Mouse (Mus musculus): ENCODE results near the gene Tcp11. TPM values are rescaled to one million over a fixed set of nuclear protein-coding genes. Genes with fewer than 3 reads are reported as not detected.
A peak's percentile ranks its signal among the peaks of the same experiment; 100 is the strongest.

The Tcp11 gene
- polyA plus RNA-seq, 1 experiment from 2014 or later = 1.3 TPM

DNA sequence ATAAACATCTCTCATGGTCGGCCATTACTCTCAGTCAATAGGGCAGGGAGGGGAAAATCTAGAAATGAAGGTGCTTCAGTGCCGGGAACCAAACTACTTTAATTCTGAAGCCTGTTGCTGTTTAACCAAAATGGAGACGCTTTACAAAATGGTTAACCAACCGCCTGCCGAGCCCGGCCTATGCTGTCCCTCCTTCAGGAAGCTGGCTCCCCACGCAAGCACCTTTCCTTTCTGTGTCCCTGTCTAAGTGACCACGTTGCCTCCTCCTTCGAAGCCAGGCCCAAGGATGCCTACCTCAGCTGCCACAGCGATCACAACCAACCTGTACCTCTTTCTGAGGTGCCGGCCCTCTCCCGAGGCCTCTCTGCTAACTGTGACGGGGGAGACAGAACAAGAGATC, 16.9 kb upstream of the Tcp11 start:
- ATAC-seq (replicated peaks; ENCODE audit: insufficient number of reproducible peaks, low FRiP score, low TSS enrichment, low read depth) (no peak), DNase-seq (ENCODE audit: low spot score) (no peak)
- 90% methylated on average over 13 of the region's 13 CpGs for WGBS
- Histone ChIP-seq H3K9me3 (replicated peaks; ENCODE audit: control insufficient read depth, low read length) (peaks cover 3% of the 10 kb centered on the region; the same call in 1 of the 2 replicates), H3K27me3 (ENCODE audit: control insufficient read depth, insufficient read depth, low read length) (no peaks in the 10 kb centered on the region), H3K9ac (replicated peaks; ENCODE audit: low read length) (no peak overlapping the region), H3K4me1 (ENCODE audit: control insufficient read depth, insufficient read depth, low read length) (no peaks in the 10 kb centered on the region; the same call in 1 of the 2 replicates), H3K4me2 (ENCODE audit: low read depth, low read length) (no peak overlapping the region), H3K36me3 (replicated peaks; ENCODE audit: control insufficient read depth, insufficient read depth, low read depth, low read length) (no peaks in the 10 kb centered on the region), H3K4me3 (ENCODE audit: low read depth, low read length) (no peak overlapping the region), H3K27ac (replicated peaks; ENCODE audit: low read depth, low read length) (no peak overlapping the region)

DNA sequence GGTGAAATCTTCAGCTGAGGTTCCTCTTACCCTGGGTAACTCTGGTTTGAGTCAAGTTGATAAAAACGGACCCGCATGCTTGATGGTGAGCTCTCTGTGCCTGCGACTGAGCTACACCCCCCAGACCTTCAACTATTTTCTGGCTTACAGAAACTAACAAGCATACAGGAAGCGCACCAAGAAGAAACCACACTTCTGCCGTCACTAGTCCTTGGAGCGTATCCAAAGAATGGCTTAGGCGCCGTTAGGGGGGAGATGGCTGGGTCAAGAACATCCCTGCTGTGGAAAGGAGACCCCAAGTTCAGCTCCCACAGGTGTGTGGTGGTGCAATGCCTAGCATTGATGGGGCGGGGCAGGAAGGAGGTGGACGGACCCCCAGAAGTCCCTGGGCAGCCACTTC, 16.0 kb upstream of the Tcp11 start:
- Histone ChIP-seq H3K4me1 (ENCODE audit: control insufficient read depth, insufficient read depth, low read length) (no peaks in the 10 kb centered on the region), H3K9ac (replicated peaks; ENCODE audit: low read length) (no peak overlapping the region), H3K36me3 (replicated peaks; ENCODE audit: control insufficient read depth, insufficient read depth, low read depth, low read length) (no peaks in the 10 kb centered on the region), H3K4me2 (ENCODE audit: low read depth, low read length) (no peak overlapping the region), H3K9me3 (replicated peaks; ENCODE audit: control insufficient read depth, low read length) (peaks cover 3% of the 10 kb centered on the region; the same call in 1 of the 2 replicates), H3K27me3 (ENCODE audit: control insufficient read depth, insufficient read depth, low read length) (no peaks in the 10 kb centered on the region), H3K27ac (replicated peaks; ENCODE audit: low read depth, low read length) (no peak overlapping the region), H3K4me3 (ENCODE audit: low read depth, low read length) (no peak overlapping the region)
- WGBS = 90% methylated on average over 10 of the region's 10 CpGs
- DNase-seq (ENCODE audit: low spot score) (no peak), ATAC-seq (replicated peaks; ENCODE audit: insufficient number of reproducible peaks, low FRiP score, low TSS enrichment, low read depth) (no peak)

GRCm38 (mm10) chr17:28093837-28094236, 13.4 kb upstream of the Tcp11 start:
- 83% methylated on average over 3 of the region's 3 CpGs for WGBS
- no peak for ATAC-seq (replicated peaks; ENCODE audit: insufficient number of reproducible peaks, low FRiP score, low TSS enrichment, low read depth)

GRCm38 (mm10) chr17:28092297-28092696, 11.9 kb upstream of the Tcp11 start:
- H3K4me2 ChIP-seq (ENCODE audit: low read depth, low read length) = no peak overlapping the region
- DNase-seq (ENCODE audit: low spot score) (no peak), ATAC-seq (replicated peaks; ENCODE audit: insufficient number of reproducible peaks, low FRiP score, low TSS enrichment, low read depth) (no peak)
- no peaks in the 10 kb centered on the region for H3K36me3 ChIP-seq (replicated peaks; ENCODE audit: control insufficient read depth, insufficient read depth, low read depth, low read length)
- peaks cover 3% of the 10 kb centered on the region; the same call in 1 of the 2 replicates for H3K9me3 ChIP-seq (replicated peaks; ENCODE audit: control insufficient read depth, low read length)
- no peak overlapping the region for H3K27ac ChIP-seq (replicated peaks; ENCODE audit: low read depth, low read length)
- H3K4me3 ChIP-seq (ENCODE audit: low read depth, low read length) = no peak overlapping the region
- no peaks in the 10 kb centered on the region for H3K27me3 ChIP-seq (ENCODE audit: control insufficient read depth, insufficient read depth, low read length)
- WGBS = 93% methylated on average over 2 of the region's 2 CpGs
- H3K9ac ChIP-seq (replicated peaks; ENCODE audit: low read length) = no peak overlapping the region
- H3K4me1 ChIP-seq (ENCODE audit: control insufficient read depth, insufficient read depth, low read length) = peaks cover 2% of the 10 kb centered on the region; the same call in 1 of the 2 replicates

More at GRCm38 (mm10) chr17:28093837-28094236, 13.4 kb upstream of the Tcp11 start:
- no peak overlapping the region for H3K4me2 ChIP-seq (ENCODE audit: low read depth, low read length)
- no peak overlapping the region for H3K4me3 ChIP-seq (ENCODE audit: low read depth, low read length)
- H3K36me3 ChIP-seq (replicated peaks; ENCODE audit: control insufficient read depth, insufficient read depth, low read depth, low read length) = no peaks in the 10 kb centered on the region
- H3K4me1 ChIP-seq (ENCODE audit: control insufficient read depth, insufficient read depth, low read length) = no peaks in the 10 kb centered on the region
- H3K27me3 ChIP-seq (ENCODE audit: control insufficient read depth, insufficient read depth, low read length) = no peaks in the 10 kb centered on the region
- H3K9me3 ChIP-seq (replicated peaks; ENCODE audit: control insufficient read depth, low read length) = peaks cover 3% of the 10 kb centered on the region; the same call in 1 of the 2 replicates
- no peak for DNase-seq (ENCODE audit: low spot score)
- H3K27ac ChIP-seq (replicated peaks; ENCODE audit: low read depth, low read length) = no peak overlapping the region
- no peak overlapping the region for H3K9ac ChIP-seq (replicated peaks; ENCODE audit: low read length)

DNA sequence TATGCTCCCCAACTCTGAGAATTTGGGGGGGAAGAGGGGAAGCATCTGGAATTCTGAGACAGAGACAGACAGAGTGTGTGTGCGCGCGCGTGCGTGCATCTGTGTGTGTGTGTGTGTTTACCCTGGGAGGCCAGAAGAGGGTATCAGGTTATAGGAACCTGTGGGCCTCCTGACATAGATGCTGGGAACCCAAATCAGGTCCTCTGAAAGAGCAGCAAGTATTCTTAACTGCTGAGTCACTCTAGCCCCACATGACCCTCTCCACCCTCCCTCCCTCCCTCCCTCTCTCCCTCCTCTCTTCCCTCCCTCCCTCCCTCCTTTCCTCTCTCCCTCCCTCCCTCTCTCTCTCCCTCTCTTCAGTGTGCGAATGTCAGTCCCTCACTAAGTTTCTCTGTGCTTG, 8.3 kb upstream of the Tcp11 start:
- H3K4me2 ChIP-seq (ENCODE audit: low read depth, low read length) = no peak overlapping the region
- ATAC-seq (replicated peaks; ENCODE audit: insufficient number of reproducible peaks, low FRiP score, low TSS enrichment, low read depth) (no peak), DNase-seq (ENCODE audit: low spot score) (no peak)
- H3K4me1 ChIP-seq (ENCODE audit: control insufficient read depth, insufficient read depth, low read length) = peaks cover 2% of the 10 kb centered on the region; the same call in 1 of the 2 replicates
- no peaks in the 10 kb centered on the region for H3K9me3 ChIP-seq (replicated peaks; ENCODE audit: control insufficient read depth, low read length)
- H3K27me3 ChIP-seq (ENCODE audit: control insufficient read depth, insufficient read depth, low read length) = no peaks in the 10 kb centered on the region
- no peak overlapping the region for H3K9ac ChIP-seq (replicated peaks; ENCODE audit: low read length)
- H3K36me3 ChIP-seq (replicated peaks; ENCODE audit: control insufficient read depth, insufficient read depth, low read depth, low read length) = no peaks in the 10 kb centered on the region
- 94% methylated on average over 6 of the region's 6 CpGs for WGBS
- no peak overlapping the region for H3K27ac ChIP-seq (replicated peaks; ENCODE audit: low read depth, low read length)
- no peak overlapping the region for H3K4me3 ChIP-seq (ENCODE audit: low read depth, low read length)

DNA sequence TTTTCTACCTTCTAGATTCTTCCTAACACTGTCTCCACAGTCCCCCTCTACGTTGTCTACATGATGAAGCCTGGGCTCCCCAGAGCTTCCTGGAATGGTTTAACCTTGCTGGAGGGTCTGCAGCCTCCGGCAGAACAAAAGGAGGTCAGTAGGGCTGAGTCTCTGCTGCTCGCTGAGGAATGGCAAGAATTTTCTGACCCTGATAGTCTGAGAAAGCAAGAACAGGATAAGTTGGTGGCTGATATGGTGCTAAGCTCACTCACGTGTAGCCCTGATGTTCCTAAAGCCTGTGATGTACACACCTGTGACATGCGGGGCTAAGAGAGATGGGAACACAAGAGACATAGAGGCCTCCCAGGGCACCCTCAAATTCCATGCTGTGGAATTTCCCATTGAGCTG, 7.0 kb upstream of the Tcp11 start:
- H3K36me3 ChIP-seq (replicated peaks; ENCODE audit: control insufficient read depth, insufficient read depth, low read depth, low read length) = no peaks in the 10 kb centered on the region
- no peak for ATAC-seq (replicated peaks; ENCODE audit: insufficient number of reproducible peaks, low FRiP score, low TSS enrichment, low read depth)
- DNase-seq (ENCODE audit: low spot score) = peak; percentile 31
- 0 out of 2 replicates have a peak overlapping the region, but pooled peaks have one; percentile 2 for H3K9ac ChIP-seq (replicated peaks; ENCODE audit: low read length)
- peaks cover 2% of the 10 kb centered on the region; the same call in 1 of the 2 replicates for H3K4me1 ChIP-seq (ENCODE audit: control insufficient read depth, insufficient read depth, low read length)
- WGBS = 16% methylated on average over 5 of the region's 5 CpGs
- no peaks in the 10 kb centered on the region for H3K27me3 ChIP-seq (ENCODE audit: control insufficient read depth, insufficient read depth, low read length)
- no peak overlapping the region for H3K4me2 ChIP-seq (ENCODE audit: low read depth, low read length)
- no peaks in the 10 kb centered on the region for H3K9me3 ChIP-seq (replicated peaks; ENCODE audit: control insufficient read depth, low read length)
- H3K4me3 ChIP-seq (ENCODE audit: low read depth, low read length) = no peak overlapping the region
- no peak overlapping the region; the same call in 1 of the 2 replicates for H3K27ac ChIP-seq (replicated peaks; ENCODE audit: low read depth, low read length)

GRCm38 (mm10) chr17:28084964-28085363, 4.5 kb upstream of the Tcp11 start:
- H3K9me3 ChIP-seq (replicated peaks; ENCODE audit: control insufficient read depth, low read length) = no peaks in the 10 kb centered on the region
- no peaks in the 10 kb centered on the region for H3K36me3 ChIP-seq (replicated peaks; ENCODE audit: control insufficient read depth, insufficient read depth, low read depth, low read length)
- ATAC-seq (replicated peaks; ENCODE audit: insufficient number of reproducible peaks, low FRiP score, low TSS enrichment, low read depth) = peak; percentile 29; the same call in 1 of the 2 replicates
- peak overlapping the region; percentile 24; the same call in 1 of the 2 replicates for H3K4me2 ChIP-seq (ENCODE audit: low read depth, low read length)
- H3K27me3 ChIP-seq (ENCODE audit: control insufficient read depth, insufficient read depth, low read length) = no peaks in the 10 kb centered on the region
- peak overlapping the region; percentile 28; the same call in 1 of the 2 replicates for H3K9ac ChIP-seq (replicated peaks; ENCODE audit: low read length)
- WGBS = 2% methylated on average over 16 of the region's 16 CpGs
- peaks cover 3% of the 10 kb centered on the region; the same call in 1 of the 2 replicates for H3K4me1 ChIP-seq (ENCODE audit: control insufficient read depth, insufficient read depth, low read length)
- DNase-seq (ENCODE audit: low spot score) = peak; percentile 95
- no peak overlapping the region for H3K4me3 ChIP-seq (ENCODE audit: low read depth, low read length)
- H3K27ac ChIP-seq (replicated peaks; ENCODE audit: low read depth, low read length) = no peak overlapping the region

- H3K27me3 ChIP-seq (ENCODE audit: control insufficient read depth, insufficient read depth, low read length) = no peaks in the 10 kb centered on the region
These were observed 4.0 kb upstream of the Tcp11 start for GRCm38 (mm10) chr17:28084395-28084905.

More at GRCm38 (mm10) chr17:28084395-28084905, 4.0 kb upstream of the Tcp11 start:
- Histone ChIP-seq H3K4me1 (ENCODE audit: control insufficient read depth, insufficient read depth, low read length) (peaks cover 5% of the 10 kb centered on the region; the same call in 1 of the 2 replicates), H3K9me3 (replicated peaks; ENCODE audit: control insufficient read depth, low read length) (no peaks in the 10 kb centered on the region), H3K4me2 (ENCODE audit: low read depth, low read length) (no peak overlapping the region; the same call in 1 of the 2 replicates), H3K36me3 (replicated peaks; ENCODE audit: control insufficient read depth, insufficient read depth, low read depth, low read length) (no peaks in the 10 kb centered on the region), H3K4me3 (ENCODE audit: low read depth, low read length) (no peak overlapping the region), H3K27ac (replicated peaks; ENCODE audit: low read depth, low read length) (no peak overlapping the region), H3K9ac (replicated peaks; ENCODE audit: low read length) (peak overlapping the region; percentile 28; the same call in 1 of the 2 replicates)
- 18% methylated on average over 22 of the region's 22 CpGs for WGBS
- DNase-seq (ENCODE audit: low spot score) = peak; percentile 36
- no peak for ATAC-seq (replicated peaks; ENCODE audit: insufficient number of reproducible peaks, low FRiP score, low TSS enrichment, low read depth)
